Mouse (Mus musculus): ENCODE data around the gene Tsnaxip1.

- no peak for TF ChIP-seq ZC3H11A (IDR thresholded peaks at IDR 0.05; ENCODE audit: borderline replicate concordance, low read depth, low read length)
- TF ChIP-seq MAFK (IDR thresholded peaks at IDR 0.05; ENCODE audit: insufficient read depth, low read depth, low read length) = no peak
- no peak for TF ChIP-seq HCFC1 (IDR thresholded peaks at IDR 0.05; ENCODE audit: borderline replicate concordance, insufficient read depth, low read length)
- TF ChIP-seq CHD2 (IDR thresholded peaks at IDR 0.05; ENCODE audit: low read depth, low read length) = no peak
- no peak for TF ChIP-seq ZNF384 (IDR thresholded peaks at IDR 0.05; ENCODE audit: low read depth, low read length)
Observed at GRCm38 (mm10) chr8:105807766-105808165, 19.8 kb upstream of the Tsnaxip1 start.

All from ES-E14 (cell line).